Mouse (Mus musculus): ENCODE measurements around the gene Pacrg. TPM values are rescaled to one million over a fixed set of nuclear protein-coding genes. Genes with fewer than 3 reads are reported as not detected.

The Pacrg gene
- polyA plus RNA-seq, 1 experiment: 5.5 TPM

DNA sequence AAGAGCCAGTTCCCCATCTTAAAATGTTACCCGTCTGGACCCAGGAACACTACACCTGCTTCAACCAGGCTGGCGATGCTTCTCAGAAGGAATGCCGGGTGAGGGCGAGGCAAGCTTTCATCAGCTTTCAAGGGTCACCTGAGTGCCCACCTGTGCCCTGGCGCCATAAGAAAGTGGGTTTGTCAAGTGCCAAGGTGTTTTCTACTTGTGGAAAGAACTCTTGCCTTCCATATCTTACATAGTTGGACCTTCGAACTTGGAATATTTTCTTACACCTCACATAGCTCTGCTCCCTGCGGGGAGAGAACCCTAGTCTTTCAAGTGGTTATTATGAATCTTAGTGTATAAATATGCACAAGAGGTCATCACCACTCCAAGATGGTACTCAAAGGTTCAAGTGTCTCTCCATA, 478.2 kb downstream of the Pacrg start:
- Histone ChIP-seq H3K79me3 (ENCODE audit: low read depth) (no peaks in the 10 kb centered on the region), H3K27me3 (ENCODE audit: control insufficient read depth, insufficient read depth, insufficient read length) (no peaks in the 10 kb centered on the region), H3K79me2 (ENCODE audit: control insufficient read depth, insufficient read depth) (no peaks in the 10 kb centered on the region), H3ac (ENCODE audit: control insufficient read depth, insufficient read length, low read depth) (no peak overlapping the region), H3K4me3 (ENCODE audit: insufficient read depth, poor library complexity, severe bottlenecking) (no peak overlapping the region), H3K36me3 (ENCODE audit: control insufficient read depth, insufficient read depth) (no peaks in the 10 kb centered on the region)
- TF ChIP-seq MAX (IDR thresholded peaks at IDR 0.05) (no peak), CEBPB (IDR thresholded peaks at IDR 0.05; ENCODE audit: low read depth) (no peak), USF1 (IDR thresholded peaks at IDR 0.05; ENCODE audit: low read depth) (no peak), MYOD1 (IDR thresholded peaks at IDR 0.05; ENCODE audit: control insufficient read depth, insufficient read length, low read depth) (no peak), FOSL1 (IDR thresholded peaks at IDR 0.05; ENCODE audit: insufficient read depth, low read length, poor library complexity, severe bottlenecking) (no peak), CTCF (IDR thresholded peaks at IDR 0.05; ENCODE audit: control insufficient read depth, insufficient read depth, insufficient read length) (no peak), MYOG (IDR thresholded peaks at IDR 0.05; ENCODE audit: control insufficient read depth, extremely low read depth, insufficient read length) (no peak)

DNA sequence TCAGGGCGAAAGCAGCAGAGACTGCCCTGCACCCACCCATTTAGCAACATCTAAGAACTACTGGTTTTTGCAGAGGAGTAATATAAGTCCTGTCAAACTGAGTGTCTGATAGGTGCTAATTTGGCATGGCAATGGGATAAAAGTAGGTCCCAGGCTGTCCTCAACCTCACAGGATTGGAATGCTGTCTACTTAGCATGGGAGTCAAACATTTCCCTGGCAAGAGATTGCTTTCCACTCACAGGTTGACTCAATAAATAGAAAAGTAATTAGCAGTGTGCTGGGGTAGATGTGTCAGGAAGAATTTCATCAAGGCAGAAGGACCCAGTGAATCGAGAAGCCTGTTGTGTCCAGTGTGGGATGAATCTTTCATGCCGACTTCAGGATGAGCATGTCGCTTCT, 479.4 kb downstream of the Pacrg start:
- Histone ChIP-seq H3ac (ENCODE audit: control insufficient read depth, insufficient read length, low read depth) (no peak overlapping the region), H3K79me2 (ENCODE audit: control insufficient read depth, insufficient read depth) (no peaks in the 10 kb centered on the region), H3K27me3 (ENCODE audit: control insufficient read depth, insufficient read depth, insufficient read length) (no peaks in the 10 kb centered on the region), H3K36me3 (ENCODE audit: control insufficient read depth, insufficient read depth) (no peaks in the 10 kb centered on the region), H3K4me3 (ENCODE audit: insufficient read depth, poor library complexity, severe bottlenecking) (no peak overlapping the region), H3K79me3 (ENCODE audit: low read depth) (no peaks in the 10 kb centered on the region)
- TF ChIP-seq MYOG (IDR thresholded peaks at IDR 0.05; ENCODE audit: control insufficient read depth, extremely low read depth, insufficient read length) (no peak), MYOD1 (IDR thresholded peaks at IDR 0.05; ENCODE audit: control insufficient read depth, insufficient read length, low read depth) (no peak), CTCF (IDR thresholded peaks at IDR 0.05; ENCODE audit: control insufficient read depth, insufficient read depth, insufficient read length) (no peak), FOSL1 (IDR thresholded peaks at IDR 0.05; ENCODE audit: insufficient read depth, low read length, poor library complexity, severe bottlenecking) (no peak), USF1 (IDR thresholded peaks at IDR 0.05; ENCODE audit: low read depth) (no peak), MAX (IDR thresholded peaks at IDR 0.05) (no peak), CEBPB (IDR thresholded peaks at IDR 0.05; ENCODE audit: low read depth) (no peak)

DNA sequence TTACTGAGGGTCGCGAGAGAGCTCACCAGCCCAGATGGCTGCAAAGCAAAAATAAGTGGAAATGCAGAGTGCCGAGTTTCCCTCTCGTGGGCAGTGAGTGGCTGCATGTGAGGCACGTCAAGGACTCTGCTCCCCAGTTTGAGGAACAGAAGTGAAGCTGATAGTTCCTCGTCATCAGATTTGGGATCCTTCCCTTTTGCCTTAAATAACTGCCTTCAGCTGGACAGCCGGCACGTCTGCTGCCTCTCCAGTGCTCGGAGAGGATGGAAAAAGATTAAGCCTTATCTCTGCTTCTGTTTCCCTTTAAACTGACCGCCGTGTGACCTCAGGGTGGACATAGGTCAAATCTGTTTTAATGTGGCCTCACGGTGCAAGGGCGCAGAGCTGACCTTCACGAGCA, 480.6 kb downstream of the Pacrg start:
- TF ChIP-seq MYOD1 (IDR thresholded peaks at IDR 0.05; ENCODE audit: control insufficient read depth, insufficient read length, low read depth): no peak
- no peak for TF ChIP-seq USF1 (IDR thresholded peaks at IDR 0.05; ENCODE audit: low read depth)
- TF ChIP-seq FOSL1 (IDR thresholded peaks at IDR 0.05; ENCODE audit: insufficient read depth, low read length, poor library complexity, severe bottlenecking): no peak
- TF ChIP-seq CTCF (IDR thresholded peaks at IDR 0.05; ENCODE audit: control insufficient read depth, insufficient read depth, insufficient read length): no peak
- no peak for TF ChIP-seq CEBPB (IDR thresholded peaks at IDR 0.05; ENCODE audit: low read depth)
- TF ChIP-seq MYOG (IDR thresholded peaks at IDR 0.05; ENCODE audit: control insufficient read depth, extremely low read depth, insufficient read length): no peak
- no peak for TF ChIP-seq MAX (IDR thresholded peaks at IDR 0.05)
- Histone ChIP-seq H3K4me3 (ENCODE audit: insufficient read depth, poor library complexity, severe bottlenecking) (no peak overlapping the region), H3K79me2 (ENCODE audit: control insufficient read depth, insufficient read depth) (no peaks in the 10 kb centered on the region), H3K79me3 (ENCODE audit: low read depth) (no peaks in the 10 kb centered on the region), H3ac (ENCODE audit: control insufficient read depth, insufficient read length, low read depth) (no peak overlapping the region), H3K27me3 (ENCODE audit: control insufficient read depth, insufficient read depth, insufficient read length) (no peaks in the 10 kb centered on the region), H3K36me3 (ENCODE audit: control insufficient read depth, insufficient read depth) (no peaks in the 10 kb centered on the region)

DNA sequence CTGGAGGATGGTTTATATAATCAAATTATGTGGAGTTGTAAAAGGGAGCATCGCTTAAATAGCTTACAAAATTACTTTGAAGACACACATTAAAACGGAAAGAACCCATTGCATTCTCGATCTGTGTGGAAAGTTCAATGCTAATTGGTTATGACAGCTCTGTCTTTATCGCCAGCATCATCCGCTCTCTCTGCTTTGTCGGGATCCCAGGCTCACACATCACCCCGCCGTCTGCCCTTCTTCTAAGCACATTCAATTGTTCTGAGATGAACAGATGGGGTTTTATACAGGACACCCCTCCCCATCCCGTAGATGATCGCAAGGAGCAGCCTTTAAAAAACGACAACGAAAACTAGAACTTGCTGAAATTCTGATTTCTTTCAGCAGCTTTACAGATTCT, 482.8 kb downstream of the Pacrg start:
- Histone ChIP-seq H3K27me3 (ENCODE audit: control insufficient read depth, insufficient read depth, insufficient read length) (no peaks in the 10 kb centered on the region), H3K4me3 (ENCODE audit: insufficient read depth, poor library complexity, severe bottlenecking) (no peak overlapping the region), H3K79me2 (ENCODE audit: control insufficient read depth, insufficient read depth) (no peaks in the 10 kb centered on the region), H3K36me3 (ENCODE audit: control insufficient read depth, insufficient read depth) (no peaks in the 10 kb centered on the region), H3ac (ENCODE audit: control insufficient read depth, insufficient read length, low read depth) (no peak overlapping the region), H3K79me3 (ENCODE audit: low read depth) (no peaks in the 10 kb centered on the region)
- TF ChIP-seq USF1 (IDR thresholded peaks at IDR 0.05; ENCODE audit: low read depth) (no peak), CTCF (IDR thresholded peaks at IDR 0.05; ENCODE audit: control insufficient read depth, insufficient read depth, insufficient read length) (no peak), CEBPB (IDR thresholded peaks at IDR 0.05; ENCODE audit: low read depth) (no peak), MAX (IDR thresholded peaks at IDR 0.05) (no peak), FOSL1 (IDR thresholded peaks at IDR 0.05; ENCODE audit: insufficient read depth, low read length, poor library complexity, severe bottlenecking) (no peak), MYOD1 (IDR thresholded peaks at IDR 0.05; ENCODE audit: control insufficient read depth, insufficient read length, low read depth) (no peak), MYOG (IDR thresholded peaks at IDR 0.05; ENCODE audit: control insufficient read depth, extremely low read depth, insufficient read length) (no peak)

DNA sequence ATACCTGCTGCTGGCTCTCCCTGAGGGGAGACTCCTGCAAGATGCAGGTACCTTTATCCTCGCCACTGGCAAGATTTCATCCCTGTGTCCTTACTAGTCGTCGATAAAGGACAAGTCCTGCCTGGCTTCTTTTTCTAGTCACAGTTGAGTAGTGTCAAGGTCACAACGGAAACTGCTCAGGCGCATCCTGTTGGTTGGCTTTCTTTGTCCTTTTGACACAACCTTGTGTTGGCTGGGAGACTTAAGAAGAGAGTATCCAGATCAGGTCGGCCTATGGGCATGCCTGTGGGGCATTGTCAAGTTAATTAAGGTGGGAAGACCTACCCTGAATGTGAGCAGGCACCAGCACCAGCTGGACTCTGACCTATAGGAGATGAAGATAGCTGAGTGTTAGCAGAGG, 483.8 kb downstream of the Pacrg start:
- H3K36me3 ChIP-seq (ENCODE audit: control insufficient read depth, insufficient read depth): no peaks in the 10 kb centered on the region
- TF ChIP-seq MAX (IDR thresholded peaks at IDR 0.05): no peak
- TF ChIP-seq MYOD1 (IDR thresholded peaks at IDR 0.05; ENCODE audit: control insufficient read depth, insufficient read length, low read depth): no peak
- no peak for TF ChIP-seq CTCF (IDR thresholded peaks at IDR 0.05; ENCODE audit: control insufficient read depth, insufficient read depth, insufficient read length)
- TF ChIP-seq CEBPB (IDR thresholded peaks at IDR 0.05; ENCODE audit: low read depth): no peak
- TF ChIP-seq FOSL1 (IDR thresholded peaks at IDR 0.05; ENCODE audit: insufficient read depth, low read length, poor library complexity, severe bottlenecking): no peak
- no peak for TF ChIP-seq MYOG (IDR thresholded peaks at IDR 0.05; ENCODE audit: control insufficient read depth, extremely low read depth, insufficient read length)
- TF ChIP-seq USF1 (IDR thresholded peaks at IDR 0.05; ENCODE audit: low read depth): no peak
- H3K79me2 ChIP-seq (ENCODE audit: control insufficient read depth, insufficient read depth): no peaks in the 10 kb centered on the region
- no peaks in the 10 kb centered on the region for H3K79me3 ChIP-seq (ENCODE audit: low read depth)
- no peak overlapping the region for H3ac ChIP-seq (ENCODE audit: control insufficient read depth, insufficient read length, low read depth)
- H3K27me3 ChIP-seq (ENCODE audit: control insufficient read depth, insufficient read depth, insufficient read length): no peaks in the 10 kb centered on the region
- H3K4me3 ChIP-seq (ENCODE audit: insufficient read depth, poor library complexity, severe bottlenecking): no peak overlapping the region

DNA sequence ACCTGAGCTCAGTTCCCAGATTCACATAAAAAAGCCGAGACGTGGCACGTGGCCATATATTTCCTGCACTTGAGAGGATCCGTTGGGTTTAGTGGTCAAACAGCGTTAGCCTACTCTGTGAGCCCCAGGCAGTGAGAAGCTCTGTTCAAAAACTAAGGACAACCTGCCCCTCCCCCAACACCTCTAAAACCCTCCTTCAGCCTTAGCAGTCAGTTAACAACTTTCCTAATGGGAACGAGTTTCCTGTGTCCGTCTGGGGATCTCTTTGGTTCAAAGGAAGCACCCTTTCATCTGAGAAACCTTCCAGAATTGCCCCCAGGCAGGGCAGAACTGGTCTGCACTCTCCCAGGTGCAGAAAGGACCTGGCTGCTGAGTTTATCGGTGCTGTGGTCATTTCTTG, 484.4 kb downstream of the Pacrg start:
- Histone ChIP-seq H3ac (ENCODE audit: control insufficient read depth, insufficient read length, low read depth) (no peak overlapping the region), H3K4me3 (ENCODE audit: insufficient read depth, poor library complexity, severe bottlenecking) (no peak overlapping the region), H3K36me3 (ENCODE audit: control insufficient read depth, insufficient read depth) (no peaks in the 10 kb centered on the region), H3K79me2 (ENCODE audit: control insufficient read depth, insufficient read depth) (no peaks in the 10 kb centered on the region), H3K27me3 (ENCODE audit: control insufficient read depth, insufficient read depth, insufficient read length) (no peaks in the 10 kb centered on the region), H3K79me3 (ENCODE audit: low read depth) (no peaks in the 10 kb centered on the region)
- TF ChIP-seq CEBPB (IDR thresholded peaks at IDR 0.05; ENCODE audit: low read depth) (no peak), USF1 (IDR thresholded peaks at IDR 0.05; ENCODE audit: low read depth) (no peak), MYOG (IDR thresholded peaks at IDR 0.05; ENCODE audit: control insufficient read depth, extremely low read depth, insufficient read length) (no peak), MYOD1 (IDR thresholded peaks at IDR 0.05; ENCODE audit: control insufficient read depth, insufficient read length, low read depth) (no peak), FOSL1 (IDR thresholded peaks at IDR 0.05; ENCODE audit: insufficient read depth, low read length, poor library complexity, severe bottlenecking) (no peak), CTCF (IDR thresholded peaks at IDR 0.05; ENCODE audit: control insufficient read depth, insufficient read depth, insufficient read length) (no peak), MAX (IDR thresholded peaks at IDR 0.05) (no peak)
